15 mouse cellular contexts compared by ENCODE assay signal in the genomic region with DNA sequence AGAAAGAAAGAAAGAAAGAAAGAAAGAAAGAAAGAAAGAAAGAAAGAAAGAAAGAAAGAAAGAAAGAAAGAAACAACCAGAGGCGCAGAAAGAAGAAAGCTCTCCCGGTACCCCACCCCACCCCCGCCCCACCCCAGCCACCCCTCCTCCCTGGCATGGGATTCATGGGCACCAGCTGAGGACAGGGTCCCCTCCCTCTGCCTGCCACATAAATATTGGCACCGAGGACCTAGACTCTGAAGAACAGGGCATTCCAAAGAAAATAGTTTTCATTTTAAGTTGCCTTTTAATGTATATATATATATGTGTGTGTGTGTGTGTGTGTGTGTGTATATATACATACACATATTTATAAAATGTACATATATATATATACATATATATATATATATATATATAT. TPM values are rescaled to one million over a fixed set of nuclear protein-coding genes. Genes with fewer than 3 reads are reported as not detected.
DNase-seq lines count a peak whose midpoint lies in the region; ATAC-seq and TF ChIP-seq lines count a peak whose summit lies in the region.
"Had no signal": no experiment of that assay in that cellular context is flagged by ENCODE, and none has a peak within 500 bp of the region (broad histone marks: within the 10 kb centered on the region; RNA-seq: fewer than 3 reads in every experiment).

No protein-coding gene starts in this region.

- H3K4me1 ChIP-seq in forebrain, embryonic 12.5 days: peaks cover 23% of the 10 kb centered on the region; the same call in 1 of the 2 replicates
- H3K4me1 ChIP-seq in forebrain, embryonic 11.5 days (replicated peaks; ENCODE audit: control insufficient read depth, insufficient read depth, low read length): no peaks in the 10 kb centered on the region
- H3K4me1 ChIP-seq in neural tube, embryonic 13.5 days (replicated peaks): peaks cover 62% of the 10 kb centered on the region
- H3K4me1 ChIP-seq in hindbrain, postnatal 0 days (ENCODE audit: insufficient read depth, low read length): peaks cover 33% of the 10 kb centered on the region
- H3K4me1 ChIP-seq: heart, embryonic 10.5 days had no signal

- no peak overlapping the region for H3K9ac ChIP-seq in forebrain, embryonic 12.5 days
- no peak overlapping the region for H3K9ac ChIP-seq in forebrain, embryonic 11.5 days (ENCODE audit: low read length)
- H3K9ac ChIP-seq in neural tube, embryonic 13.5 days: no peak overlapping the region
- peak overlapping the region; percentile 24; the same call in 1 of the 2 replicates for H3K9ac ChIP-seq in hindbrain, postnatal 0 days (replicated peaks; ENCODE audit: low read length)

- no peaks in the 10 kb centered on the region for H3K36me3 ChIP-seq in forebrain, embryonic 12.5 days (replicated peaks)
- no peaks in the 10 kb centered on the region for H3K36me3 ChIP-seq in forebrain, embryonic 11.5 days (ENCODE audit: control insufficient read depth, insufficient read depth, low read length)
- no peaks in the 10 kb centered on the region for H3K36me3 ChIP-seq in neural tube, embryonic 13.5 days
- no peaks in the 10 kb centered on the region for H3K36me3 ChIP-seq in hindbrain, postnatal 0 days (ENCODE audit: insufficient read depth, low read length)
- H3K36me3 ChIP-seq: heart, embryonic 10.5 days had no signal

- H3K4me2 ChIP-seq in forebrain, embryonic 12.5 days: peak overlapping the region; percentile 38
- H3K4me2 ChIP-seq in forebrain, embryonic 11.5 days (ENCODE audit: low read depth, low read length, severe bottlenecking): no peak overlapping the region
- peak overlapping the region; percentile 52 for H3K4me2 ChIP-seq in neural tube, embryonic 13.5 days
- peak overlapping the region; percentile 58 for H3K4me2 ChIP-seq in hindbrain, postnatal 0 days (ENCODE audit: low read depth, low read length)

- no peak for DNase-seq in forebrain, embryonic 11.5 days (ENCODE audit: low spot score)
- DNase-seq in neural tube, embryonic 10.5 days (ENCODE audit: extremely low spot score, low spot score): no peak
- peak; percentile 71 for DNase-seq in hindbrain, postnatal 0 days (ENCODE audit: low spot score)
- DNase-seq in spleen, postnatal 4 days (ENCODE audit: low spot score in 2 of 2): no peak
- DNase-seq in adrenal gland, adult 18-20 months (ENCODE audit: low spot score in 2 of 2): no peak
- DNase-seq: lung, adult 2 months; lung, postnatal 4 days had no signal

- 67% methylated on average over 4 of the region's 4 CpGs for WGBS in forebrain, embryonic 12.5 days
- WGBS in forebrain, embryonic 11.5 days: 81% methylated on average over 4 of the region's 4 CpGs
- 47% methylated on average over 4 of the region's 4 CpGs for WGBS in neural tube, embryonic 13.5 days
- 24% methylated on average over 4 of the region's 4 CpGs for WGBS in hindbrain, postnatal 0 days

- no peak for TF ChIP-seq CTCF in hindbrain, postnatal 0 days (IDR thresholded peaks at IDR 0.05; ENCODE audit: low read depth)

- H3K4me3 ChIP-seq in forebrain, embryonic 12.5 days (replicated peaks): no peak overlapping the region
- no peak overlapping the region for H3K4me3 ChIP-seq in forebrain, embryonic 11.5 days (ENCODE audit: low read depth, low read length)
- H3K4me3 ChIP-seq in neural tube, embryonic 13.5 days: peak overlapping the region; percentile 34; the same call in 1 of the 2 replicates
- peak overlapping the region; percentile 33; the same call in 1 of the 2 replicates for H3K4me3 ChIP-seq in hindbrain, postnatal 0 days (ENCODE audit: low read length)
- H3K4me3 ChIP-seq: heart, embryonic 10.5 days had no signal

- ATAC-seq in forebrain, embryonic 12.5 days (ENCODE audit: low FRiP score): no peak
- no peak for ATAC-seq in forebrain, embryonic 11.5 days (replicated peaks; ENCODE audit: low FRiP score)
- no peak for ATAC-seq in neural tube, embryonic 13.5 days (ENCODE audit: low read depth)
- no peak for ATAC-seq in hindbrain, postnatal 0 days
- ATAC-seq: intestine, postnatal 0 days had no signal

- peak overlapping the region; percentile 88 for H3K27ac ChIP-seq in forebrain, embryonic 12.5 days
- H3K27ac ChIP-seq in forebrain, embryonic 11.5 days (ENCODE audit: low read depth, low read length): no peak overlapping the region
- peak overlapping the region; percentile 97 for H3K27ac ChIP-seq in neural tube, embryonic 13.5 days (replicated peaks)
- H3K27ac ChIP-seq in hindbrain, postnatal 0 days: peak overlapping the region; percentile 97
- H3K27ac ChIP-seq: heart, embryonic 10.5 days; kidney, postnatal 0 days had no signal

- 0 out of 2 replicates have a peak, but pooled peaks cover 2% of the 10 kb centered on the region for H3K9me3 ChIP-seq in forebrain, embryonic 12.5 days
- H3K9me3 ChIP-seq in forebrain, embryonic 11.5 days (ENCODE audit: control insufficient read depth, low read length): no peaks in the 10 kb centered on the region
- H3K9me3 ChIP-seq in neural tube, embryonic 13.5 days: no peaks in the 10 kb centered on the region
- H3K9me3 ChIP-seq in hindbrain, postnatal 0 days (ENCODE audit: low read length): no peaks in the 10 kb centered on the region
- H3K9me3 ChIP-seq: heart, embryonic 10.5 days had no signal

- peaks cover 2% of the 10 kb centered on the region; the same call in 1 of the 2 replicates for H3K27me3 ChIP-seq in forebrain, embryonic 12.5 days
- no peaks in the 10 kb centered on the region for H3K27me3 ChIP-seq in forebrain, embryonic 11.5 days (ENCODE audit: control insufficient read depth, insufficient read depth, low read length)
- H3K27me3 ChIP-seq in neural tube, embryonic 13.5 days: no peaks in the 10 kb centered on the region
- H3K27me3 ChIP-seq in hindbrain, postnatal 0 days (ENCODE audit: insufficient read depth, low read length): no peaks in the 10 kb centered on the region

RNA-seq across cellular contexts. Expression of gene Ngdn, which starts 37.8 kb away (rescaled TPM):
- 71.7 and 73.3 TPM in 2 replicates for polyA plus RNA-seq in forebrain, embryonic 12.5 days (2016; fragmentation: Nextera tagmentation; extraction: Ambion mirVana)
- 94.1 and 95.8 TPM in 2 replicates for polyA plus RNA-seq in forebrain, embryonic 11.5 days (2014; fragmentation: Nextera tagmentation; extraction: Ambion mirVana)
- 56.4 and 61.9 TPM in 2 replicates for polyA plus RNA-seq in neural tube, embryonic 13.5 days (2015; fragmentation: Nextera tagmentation; extraction: Ambion mirVana)
- total RNA-seq in hindbrain, postnatal 0 days (2014; rRNA removed): 16.6 and 25.4 TPM in 2 replicates
- 53.2 and 55.2 TPM in 2 replicates for polyA plus RNA-seq in hindbrain, postnatal 0 days (2015; fragmentation: Nextera tagmentation; extraction: Ambion mirVana)
- 10 to 100 TPM; 38.2 to 43.2 TPM for total RNA-seq in adrenal gland, adult 18-20 months (2021)

RNA-seq across cellular contexts. Expression of gene Zfhx2, which starts 39.1 kb away (rescaled TPM):
- polyA plus RNA-seq in forebrain, embryonic 12.5 days (2016; fragmentation: Nextera tagmentation; extraction: Ambion mirVana): 26.3 and 28.1 TPM in 2 replicates
- 15.9 TPM in 2 replicates for polyA plus RNA-seq in forebrain, embryonic 11.5 days (2014; fragmentation: Nextera tagmentation; extraction: Ambion mirVana)
- 30.4 and 33.6 TPM in 2 replicates for polyA plus RNA-seq in neural tube, embryonic 13.5 days (2015; fragmentation: Nextera tagmentation; extraction: Ambion mirVana)
- total RNA-seq in hindbrain, postnatal 0 days (2014; rRNA removed): 10.7 and 10.9 TPM in 2 replicates
- polyA plus RNA-seq in hindbrain, postnatal 0 days (2015; fragmentation: Nextera tagmentation; extraction: Ambion mirVana): 8.1 and 8.4 TPM in 2 replicates
- total RNA-seq in adrenal gland, adult 18-20 months (2021): 1 to 10 TPM; 6.1 to 7.4 TPM

RNA-seq across cellular contexts. Expression of gene Thtpa, which starts 41.5 kb away (rescaled TPM):
- polyA plus RNA-seq in forebrain, embryonic 12.5 days (2016; fragmentation: Nextera tagmentation; extraction: Ambion mirVana): 32.0 and 33.0 TPM in 2 replicates
- polyA plus RNA-seq in forebrain, embryonic 11.5 days (2014; fragmentation: Nextera tagmentation; extraction: Ambion mirVana): 28.6 and 31.1 TPM in 2 replicates
- polyA plus RNA-seq in neural tube, embryonic 13.5 days (2015; fragmentation: Nextera tagmentation; extraction: Ambion mirVana): 29.4 and 29.8 TPM in 2 replicates
- total RNA-seq in hindbrain, postnatal 0 days (2014; rRNA removed): 37.7 and 44.1 TPM in 2 replicates
- polyA plus RNA-seq in hindbrain, postnatal 0 days (2015; fragmentation: Nextera tagmentation; extraction: Ambion mirVana): 31.8 and 32.8 TPM in 2 replicates
- 10 to 100 TPM; 10.9 to 12.0 TPM for total RNA-seq in adrenal gland, adult 18-20 months (2021)

RNA-seq across cellular contexts. Expression of gene Ap1g2, which starts 53.3 kb away (rescaled TPM):
- polyA plus RNA-seq in forebrain, embryonic 12.5 days (2016; fragmentation: Nextera tagmentation; extraction: Ambion mirVana): 10.2 and 11.4 TPM in 2 replicates
- 13.9 and 14.8 TPM in 2 replicates for polyA plus RNA-seq in forebrain, embryonic 11.5 days (2014; fragmentation: Nextera tagmentation; extraction: Ambion mirVana)
- polyA plus RNA-seq in neural tube, embryonic 13.5 days (2015; fragmentation: Nextera tagmentation; extraction: Ambion mirVana): 5.2 and 8.3 TPM in 2 replicates
- total RNA-seq in hindbrain, postnatal 0 days (2014; rRNA removed): 5.7 and 6.5 TPM in 2 replicates
- polyA plus RNA-seq in hindbrain, postnatal 0 days (2015; fragmentation: Nextera tagmentation; extraction: Ambion mirVana): 5.9 and 6.1 TPM in 2 replicates
- total RNA-seq in adrenal gland, adult 18-20 months (2021): 10 to 100 TPM; 25.8 to 29.4 TPM

RNA-seq across cellular contexts. Expression of gene Myh7, which starts 58.6 kb away (rescaled TPM):
- 3.6 and 4.2 TPM in 2 replicates for polyA plus RNA-seq in forebrain, embryonic 12.5 days (2016; fragmentation: Nextera tagmentation; extraction: Ambion mirVana)
- 0.11 and 0.52 TPM in 2 replicates for polyA plus RNA-seq in forebrain, embryonic 11.5 days (2014; fragmentation: Nextera tagmentation; extraction: Ambion mirVana)
- polyA plus RNA-seq in neural tube, embryonic 13.5 days (2015; fragmentation: Nextera tagmentation; extraction: Ambion mirVana): 7.6 and 10.3 TPM in 2 replicates
- total RNA-seq in hindbrain, postnatal 0 days (2014; rRNA removed): 1.3 and 2.0 TPM in 2 replicates
- polyA plus RNA-seq in hindbrain, postnatal 0 days (2015; fragmentation: Nextera tagmentation; extraction: Ambion mirVana): 6.5 and 8.6 TPM in 2 replicates
- under 1 TPM in 1 of 2 experiments, not detected in 1; 0.42 TPM for total RNA-seq in adrenal gland, adult 18-20 months (2021)
- total RNA-seq: common myeloid progenitor, adult 5-6 weeks; monocyte, adult 5-6 weeks had no signal
- polyA plus RNA-seq: liver, adult 2 months had no signal

Comparison
In these comparisons a context has a peak if more than half of its experiments do, and no peak if none do; other contexts are left out.
1. H3K4me3 ChIP-seq: peak in neural tube, embryonic 13.5 days (single experiment) and hindbrain, postnatal 0 days (single experiment); none in forebrain, embryonic 12.5 days (single experiment) and forebrain, embryonic 11.5 days (single experiment).